Mouse (Mus musculus) adrenal gland, postnatal 14 days (tissue): ENCODE data around the gene Il2rb. TPM values are rescaled to one million over a fixed set of nuclear protein-coding genes. Genes with fewer than 3 reads are reported as not detected.

ENCODE experiments used
- DNase-seq: peaks from one replicate; pipeline ENCODE4 v3.0.0; 2021; ENCODE audit warnings: mixed read lengths
- total RNA-seq: library from RNA; stranded (reverse); gene quantifications from 2 replicates; pipeline ENCODE4 v1.2.3, GENCODE M21; 2021

Gene Il2rb
- total RNA-seq, 1 experiment from 2014 or later, result 0.41 TPM

- DNase-seq, result peak; percentile 56
Observed at GRCm38 (mm10) chr15:78481448-78482000, 13.5 kb downstream of the Il2rb start.

- DNase-seq, result no peak
Observed at GRCm38 (mm10) chr15:78480991-78481390, 14.1 kb downstream of the Il2rb start.

GRCm38 (mm10) chr15:78480111-78480510 lies 15.0 kb downstream of the Il2rb start:
- no peak for DNase-seq

- DNase-seq, result no peak
Observed at GRCm38 (mm10) chr15:78479470-78479869, 15.6 kb downstream of the Il2rb start.

GRCm38 (mm10) chr15:78478073-78478472 lies 17.0 kb downstream of the Il2rb start:
- no peak for DNase-seq

- DNase-seq, result no peak
Observed at GRCm38 (mm10) chr15:78476878-78477277, 18.2 kb downstream of the Il2rb start.

- peak; percentile 61 for DNase-seq
Observed at GRCm38 (mm10) chr15:78475604-78476031, 19.5 kb downstream of the Il2rb start.

- no peak for DNase-seq
Observed at GRCm38 (mm10) chr15:78473442-78473841, 21.6 kb downstream of the Il2rb start.

- no peak for DNase-seq
Observed at GRCm38 (mm10) chr15:78471902-78472301, 23.2 kb downstream of the Il2rb start.

GRCm38 (mm10) chr15:78470495-78471276 lies 24.4 kb downstream of the Il2rb start:
- DNase-seq, result peak; percentile 51

GRCm38 (mm10) chr15:78468379-78468937 lies 26.6 kb downstream of the Il2rb start, which contains the start of gene Tmprss6:
TSS of gene Tmprss6 (minus strand) at chr15:78468634.
- DNase-seq, result no peak

GRCm38 (mm10) chr15:78467570-78467969 lies 27.5 kb downstream of the Il2rb start:
- peak; percentile 57 for DNase-seq

GRCm38 (mm10) chr15:78466809-78467208 lies 28.3 kb downstream of the Il2rb start:
- no peak for DNase-seq

- DNase-seq, result no peak
Observed at GRCm38 (mm10) chr15:78462981-78463380, 32.1 kb downstream of the Il2rb start.

GRCm38 (mm10) chr15:78457193-78457592 lies 37.9 kb downstream of the Il2rb start:
- DNase-seq, result no peak

- no peak for DNase-seq
Observed at GRCm38 (mm10) chr15:78456051-78456450, 39.0 kb downstream of the Il2rb start.

GRCm38 (mm10) chr15:78455168-78455567 lies 39.9 kb downstream of the Il2rb start:
- DNase-seq, result no peak

- no peak for DNase-seq
Observed at GRCm38 (mm10) chr15:78452929-78453328, 42.1 kb downstream of the Il2rb start.

GRCm38 (mm10) chr15:78451201-78451600 lies 43.9 kb downstream of the Il2rb start:
- DNase-seq, result peak; percentile 45

- DNase-seq, result no peak
Observed at GRCm38 (mm10) chr15:78450419-78450768, 44.7 kb downstream of the Il2rb start.

- peak; percentile 83 for DNase-seq
Observed at GRCm38 (mm10) chr15:78449694-78450418, 45.2 kb downstream of the Il2rb start.

GRCm38 (mm10) chr15:78449131-78449530 lies 45.9 kb downstream of the Il2rb start:
- no peak for DNase-seq
